ENCODE assay signal across 11 mouse cellular contexts in the genomic region with DNA sequence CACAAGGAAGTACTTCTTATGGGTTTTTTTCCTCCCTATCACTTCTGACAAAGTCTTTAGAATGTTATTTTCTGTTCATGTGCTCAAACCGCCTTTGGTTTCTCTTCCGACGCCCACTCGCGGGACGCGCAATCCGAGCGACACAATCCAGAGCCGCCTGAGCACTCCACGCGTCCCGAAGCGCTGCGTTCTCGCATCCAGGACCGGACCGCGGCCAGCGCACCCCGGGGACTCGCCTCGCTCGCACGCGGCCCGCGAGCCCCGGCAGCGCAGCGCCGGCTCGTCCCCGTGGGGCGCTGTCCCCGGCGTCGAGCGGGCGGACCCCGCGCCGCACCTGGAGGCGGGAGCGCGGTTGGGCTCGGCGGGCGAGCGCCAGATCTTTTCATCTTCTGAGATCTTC. TPM values are rescaled to one million over a fixed set of nuclear protein-coding genes. Genes with fewer than 3 reads are reported as not detected.
DNase-seq lines count a peak whose midpoint lies in the region; ATAC-seq and TF ChIP-seq lines count a peak whose summit lies in the region.
"Not testable (repeated sequence)": the region's sequence is repeated elsewhere in the genome, so short reads cannot be mapped to it uniquely, and the experiment has no call there.
"Had no signal": no experiment of that assay in that cellular context is flagged by ENCODE, and none has a peak within 500 bp of the region (broad histone marks: within the 10 kb centered on the region; RNA-seq: fewer than 3 reads in every experiment).

No protein-coding gene starts in this region.

- TF ChIP-seq POLR2A in spleen, adult 2 months (IDR thresholded peaks at IDR 0.05; ENCODE audit: low read depth, low read length): not testable (repeated sequence)

- WGBS in forebrain, embryonic 13.5 days: 6% methylated on average over 38 of the region's 50 CpGs
- WGBS in kidney, embryonic 15.5 days: 2% methylated on average over 50 of the region's 50 CpGs
- 2% methylated on average over 50 of the region's 50 CpGs for WGBS in liver, postnatal 0 days (ENCODE audit: insufficient replicate concordance)
- WGBS in spleen, adult 2 months: 5% methylated on average over 50 of the region's 50 CpGs

- DNase-seq in A20 (ENCODE audit: low read depth, low spot score): peak; percentile 39
- DNase-seq in brain, adult 2 months (ENCODE audit: low read depth, low spot score): peak; percentile 5
- DNase-seq in liver, postnatal 0 days: peak; percentile 32
- peak; percentile 49 for DNase-seq in naive thymus-derived CD4-positive, alpha-beta T cell, adult 2 months (ENCODE audit: low read depth)
- peak in 1 of 2 experiments; percentile 3 for DNase-seq in spleen, adult 2 months (ENCODE audit: low read depth in 1 of 2, low spot score in 2 of 2)

- H3K4me2 ChIP-seq in forebrain, embryonic 13.5 days: peak overlapping the region; percentile 56
- peak overlapping the region; percentile 60 for H3K4me2 ChIP-seq in kidney, embryonic 15.5 days
- peak overlapping the region; percentile 70 for H3K4me2 ChIP-seq in liver, postnatal 0 days (ENCODE audit: low read depth, low read length)

- H3K4me1 ChIP-seq in forebrain, embryonic 13.5 days; kidney, embryonic 15.5 days; liver, postnatal 0 days (ENCODE audit: insufficient read depth); spleen, adult 2 months (ENCODE audit: control insufficient read depth, insufficient read depth, insufficient read length): not testable (repeated sequence)

- H3K27me3 ChIP-seq in forebrain, embryonic 13.5 days: peaks cover 11% of the 10 kb centered on the region
- peaks cover 18% of the 10 kb centered on the region for H3K27me3 ChIP-seq in kidney, embryonic 15.5 days
- H3K27me3 ChIP-seq in liver, postnatal 0 days (ENCODE audit: insufficient read depth, low read length); spleen, adult 2 months (ENCODE audit: control insufficient read depth, insufficient read depth, low read length): not testable (repeated sequence)

- not testable (repeated sequence) for TF ChIP-seq CTCF in liver, postnatal 0 days (IDR thresholded peaks at IDR 0.05; ENCODE audit: low read depth); spleen, adult 2 months (IDR thresholded peaks at IDR 0.05; ENCODE audit: extremely low read depth, insufficient read depth, insufficient read length, insufficient replicate concordance)

- H3K27ac ChIP-seq in forebrain, embryonic 13.5 days; kidney, embryonic 15.5 days; liver, postnatal 0 days (ENCODE audit: low read depth); spleen, adult 2 months (ENCODE audit: insufficient read depth, low read length): not testable (repeated sequence)

- H3K9ac ChIP-seq in forebrain, embryonic 13.5 days; kidney, embryonic 15.5 days; liver, postnatal 0 days (replicated peaks): not testable (repeated sequence)

- peak; percentile 50; the same call in 1 of the 2 replicates for ATAC-seq in forebrain, embryonic 13.5 days
- peak; percentile 42 to 48; a peak in 3 of 4 replicates for ATAC-seq in hematopoietic stem cell, adult 5-6 weeks (replicated peaks in 1 of 2; ENCODE audit: insufficient read depth in 1 of 2, low FRiP score in 2 of 2, low TSS enrichment in 1 of 2, low read depth in 1 of 2, poor library complexity in 2 of 2, severe bottlenecking in 2 of 2)
- peak; percentile 79; the same call in 1 of the 2 replicates for ATAC-seq in kidney, embryonic 15.5 days (replicated peaks; ENCODE audit: low FRiP score)
- not testable (repeated sequence) for ATAC-seq in liver, postnatal 0 days

- not testable (repeated sequence) for TF ChIP-seq EP300 in liver, postnatal 0 days (IDR thresholded peaks at IDR 0.05; ENCODE audit: low read depth)

- H3K36me3 ChIP-seq in forebrain, embryonic 13.5 days (ENCODE audit: poor library complexity, severe bottlenecking); kidney, embryonic 15.5 days; liver, postnatal 0 days (replicated peaks; ENCODE audit: insufficient read depth, low read length); spleen, adult 2 months (ENCODE audit: control insufficient read depth, insufficient read depth, low read length): not testable (repeated sequence)

- H3K4me3 ChIP-seq in forebrain, embryonic 13.5 days: peak overlapping the region; percentile 31
- peak overlapping the region; percentile 37 for H3K4me3 ChIP-seq in kidney, embryonic 15.5 days (replicated peaks)
- peak overlapping the region; percentile 39 for H3K4me3 ChIP-seq in liver, postnatal 0 days (ENCODE audit: low read depth, low read length)
- H3K4me3 ChIP-seq in spleen, adult 2 months (ENCODE audit: extremely low read depth, insufficient read depth, insufficient read length): peak overlapping the region; percentile 62

- not testable (repeated sequence) for H3K9me3 ChIP-seq in forebrain, embryonic 13.5 days (replicated peaks); kidney, embryonic 15.5 days (replicated peaks); liver, postnatal 0 days (ENCODE audit: low read length)

RNA-seq across cellular contexts. Expression of a gene that starts 11.2 kb away (rescaled TPM):
- not detected in 2 replicates for polyA plus RNA-seq in forebrain, embryonic 13.5 days (2015; fragmentation: Nextera tagmentation; extraction: Ambion mirVana)
- total RNA-seq in hematopoietic stem cell, adult 5-6 weeks (2017): 0.55 TPM in 1 of 2 replicates, not detected in the other
- polyA plus RNA-seq in kidney, embryonic 15.5 days (2015; fragmentation: Nextera tagmentation; extraction: Ambion mirVana): 2.4 TPM in 1 of 2 replicates, not detected in the other
- polyA plus RNA-seq in liver, postnatal 0 days (2015; fragmentation: Nextera tagmentation; extraction: Ambion mirVana): 0.13 and 0.26 TPM in 2 replicates
- polyA plus RNA-seq in spleen, adult 2 months (2012; rRNA removed): 2.1 and 2.6 TPM in 2 replicates

RNA-seq across cellular contexts. Expression of a gene that starts 38.5 kb away (rescaled TPM):
- polyA plus RNA-seq in forebrain, embryonic 13.5 days (2015; fragmentation: Nextera tagmentation; extraction: Ambion mirVana): not detected in 2 replicates
- not detected in 2 replicates for total RNA-seq in hematopoietic stem cell, adult 5-6 weeks (2017)
- polyA plus RNA-seq in kidney, embryonic 15.5 days (2015; fragmentation: Nextera tagmentation; extraction: Ambion mirVana): not detected in 2 replicates
- not detected in 2 replicates for polyA plus RNA-seq in liver, postnatal 0 days (2015; fragmentation: Nextera tagmentation; extraction: Ambion mirVana)
- not detected in 2 replicates for polyA plus RNA-seq in spleen, adult 2 months (2012; rRNA removed)
- total RNA-seq: heart, adult 18-20 months; left cerebral cortex, postnatal 10 days; monocyte, adult 5-6 weeks had no signal
